Mouse (Mus musculus) brown adipose tissue, adult 24 weeks (tissue): ENCODE results near the gene Ablim1. TPM values are rescaled to one million over a fixed set of nuclear protein-coding genes. Genes with fewer than 3 reads are reported as not detected.

ENCODE experiments used
- H3K27ac ChIP-seq: fragments of 200-500 bp; replicated peaks from 2 replicates; pipeline ENCODE4 v1.5.1; 2012; ENCODE audit warnings: low read depth, mild to moderate bottlenecking, low read length
- H3K4me1 ChIP-seq: fragments of 200-500 bp; 2 replicates; pipeline ENCODE4 v1.6.1; 2012; ENCODE audit warnings: low read length, mixed read lengths; ENCODE audit not compliant: control insufficient read depth, insufficient read depth, insufficient read length
- H3K4me3 ChIP-seq: fragments of 200-500 bp; 2 replicates; pipeline ENCODE4 v1.5.1; 2012; ENCODE audit warnings: low read depth, mild to moderate bottlenecking, low read length, moderate library complexity; ENCODE audit not compliant: insufficient read depth
- polyA plus RNA-seq: library from polyadenylated mRNA; stranded (reverse); fragments of >200 nt; gene quantifications from 2 replicates; pipeline ENCODE4 v1.2.4, GENCODE M21; 2012; ENCODE audit not compliant: missing spikeins, insufficient read depth, insufficient read length

Gene Ablim1
- 52.5 and 54.2 TPM in 2 replicates for polyA plus RNA-seq

GRCm38 (mm10) chr19:57314346-57315012 lies at the start of gene Ablim1:
TSS of gene Ablim1 (minus strand) at chr19:57314919.
- H3K4me3 ChIP-seq = peak within 1 kb of the TSS; percentile 88
- peaks cover 26% of the 10 kb centered on the region for H3K4me1 ChIP-seq
- H3K27ac ChIP-seq = peak within 1 kb of the TSS; percentile 100

GRCm38 (mm10) chr19:57363538-57363937 lies 48.8 kb upstream of the Ablim1 start:
- 0 out of 2 replicates have a peak overlapping the region, but pooled peaks have one; percentile 16 for H3K4me3 ChIP-seq
- H3K4me1 ChIP-seq = peaks cover 36% of the 10 kb centered on the region
- H3K27ac ChIP-seq = peak overlapping the region; percentile 31

GRCm38 (mm10) chr19:57363076-57363475 lies 48.4 kb upstream of the Ablim1 start:
- peak overlapping the region; percentile 16; the same call in 1 of the 2 replicates for H3K4me3 ChIP-seq
- H3K4me1 ChIP-seq = peaks cover 36% of the 10 kb centered on the region

GRCm38 (mm10) chr19:57362586-57362985 lies 47.9 kb upstream of the Ablim1 start:
- Histone ChIP-seq H3K27ac (peak overlapping the region; percentile 31; the same call in 1 of the 2 replicates), H3K4me3 (peak overlapping the region; percentile 16; the same call in 1 of the 2 replicates), H3K4me1 (peaks cover 31% of the 10 kb centered on the region)

More at GRCm38 (mm10) chr19:57363076-57363475, 48.4 kb upstream of the Ablim1 start:
- H3K27ac ChIP-seq = peak overlapping the region; percentile 31; the same call in 1 of the 2 replicates

GRCm38 (mm10) chr19:57361939-57362307 lies 47.2 kb upstream of the Ablim1 start:
- peak overlapping the region; percentile 79; the same call in 1 of the 2 replicates for H3K27ac ChIP-seq
- peak overlapping the region; percentile 97 for H3K4me3 ChIP-seq
- peaks cover 26% of the 10 kb centered on the region for H3K4me1 ChIP-seq

GRCm38 (mm10) chr19:57361131-57361938 lies 46.6 kb upstream of the Ablim1 start:
- Histone ChIP-seq H3K4me3 (peak overlapping the region; percentile 97), H3K4me1 (peaks cover 25% of the 10 kb centered on the region), H3K27ac (peak overlapping the region; percentile 79)

- Histone ChIP-seq H3K27ac (peak within 1 kb of the TSS; percentile 79), H3K4me3 (peak within 1 kb of the TSS; percentile 97), H3K4me1 (peaks cover 26% of the 10 kb centered on the region)
Measured at GRCm38 (mm10) chr19:57360341-57361130, 45.8 kb upstream of the Ablim1 start, which contains the start of gene Fam160b1. TSS of gene Fam160b1 (plus strand) at chr19:57360680.

- Histone ChIP-seq H3K27ac (peak overlapping the region; percentile 51), H3K4me1 (peaks cover 25% of the 10 kb centered on the region)
Measured at GRCm38 (mm10) chr19:57359701-57360326, 45.1 kb upstream of the Ablim1 start.

GRCm38 (mm10) chr19:57358836-57359598 lies 44.3 kb upstream of the Ablim1 start:
- peak overlapping the region; percentile 47 for H3K4me3 ChIP-seq
- peak overlapping the region; percentile 76 for H3K27ac ChIP-seq
- peaks cover 21% of the 10 kb centered on the region for H3K4me1 ChIP-seq

More at GRCm38 (mm10) chr19:57359701-57360326, 45.1 kb upstream of the Ablim1 start:
- H3K4me3 ChIP-seq = peak overlapping the region; percentile 54

GRCm38 (mm10) chr19:57358322-57358721 lies 43.6 kb upstream of the Ablim1 start:
- H3K27ac ChIP-seq = peak overlapping the region; percentile 76
- H3K4me3 ChIP-seq = peak overlapping the region; percentile 53
- peaks cover 19% of the 10 kb centered on the region for H3K4me1 ChIP-seq

GRCm38 (mm10) chr19:57357811-57358210 lies 43.1 kb upstream of the Ablim1 start:
- peak overlapping the region; percentile 53 for H3K4me3 ChIP-seq
- peak overlapping the region; percentile 53; the same call in 1 of the 2 replicates for H3K27ac ChIP-seq
- H3K4me1 ChIP-seq = peaks cover 22% of the 10 kb centered on the region

- peaks cover 26% of the 10 kb centered on the region for H3K4me1 ChIP-seq
- 0 out of 2 replicates have a peak overlapping the region, but pooled peaks have one; percentile 3 for H3K4me3 ChIP-seq
- H3K27ac ChIP-seq = 0 out of 2 replicates have a peak overlapping the region, but pooled peaks have one; percentile 5
Measured at GRCm38 (mm10) chr19:57357244-57357643, 42.5 kb upstream of the Ablim1 start.

- peak overlapping the region; percentile 27; the same call in 1 of the 2 replicates for H3K4me3 ChIP-seq
- peak overlapping the region; percentile 74 for H3K27ac ChIP-seq
- H3K4me1 ChIP-seq = peaks cover 26% of the 10 kb centered on the region
Measured at GRCm38 (mm10) chr19:57356273-57356672, 41.6 kb upstream of the Ablim1 start.
